Mouse (Mus musculus) forebrain, embryonic 14.5 days (tissue): ENCODE results near the gene Isg20. TPM values are rescaled to one million over a fixed set of nuclear protein-coding genes. Genes with fewer than 3 reads are reported as not detected.

Experiments used
- ATAC-seq: fragments of 200-750 bp; cut with Nextera tagmentation; 2 replicates; pipeline ENCODE4 v1.8.0; 2017; ENCODE audit warnings: mild to moderate bottlenecking, moderate library complexity
- DNase-seq: peaks from one replicate; pipeline ENCODE4 v3.0.0-alpha.2; 2015; ENCODE audit warnings: low spot score
- H3K27ac ChIP-seq: fragments of 300-500 bp; sonication (generic); 2 replicates; pipeline ENCODE4 v1.5.1; 2014; ENCODE audit warnings: low read depth, mild to moderate bottlenecking, control low read depth, low read length, moderate library complexity
- H3K27me3 ChIP-seq: fragments of 300-500 bp; sonication (generic); replicated peaks from 2 replicates; pipeline ENCODE4 v1.6.1; 2014; ENCODE audit warnings: low read length, control low read depth, mixed read lengths; ENCODE audit not compliant: control insufficient read depth, insufficient read depth
- H3K36me3 ChIP-seq: fragments of 300-500 bp; sonication (generic); 2 replicates; pipeline ENCODE4 v1.6.1; 2014; ENCODE audit warnings: low read length, control low read depth; ENCODE audit not compliant: control insufficient read depth, insufficient read depth
- H3K4me1 ChIP-seq: fragments of 300-500 bp; sonication (generic); 2 replicates; pipeline ENCODE4 v1.6.1; 2014; ENCODE audit warnings: antibody characterized with exemption, low read length, control low read depth; ENCODE audit not compliant: control insufficient read depth, insufficient read depth
- H3K4me2 ChIP-seq: fragments of 300-500 bp; sonication (generic); 2 replicates; pipeline ENCODE4 v1.6.1; 2014; ENCODE audit warnings: mild to moderate bottlenecking, control low read depth, low read length
- H3K4me3 ChIP-seq: fragments of 300-500 bp; sonication (generic); 2 replicates; pipeline ENCODE4 v1.5.1; 2014; ENCODE audit warnings: low read depth, low read length, control low read depth
- H3K9ac ChIP-seq: fragments of 300-500 bp; sonication (generic); 2 replicates; pipeline ENCODE4 v1.6.1; 2014; ENCODE audit warnings: mild to moderate bottlenecking, low read length, control low read depth, moderate library complexity
- H3K9me3 ChIP-seq: fragments of 300-500 bp; sonication (generic); replicated peaks from 2 replicates; pipeline ENCODE4 v1.6.1; 2016; ENCODE audit warnings: low read length, control low read depth, mixed read lengths; ENCODE audit not compliant: control insufficient read depth
- WGBS: fragments of 180-500 bp; shearing (Covaris S2); extraction: QIAGEN DNeasy Blood & Tissue Kit; methylation state at CpG from one replicate; pipeline ENCODE4 v1.1.7; 2014; 5-methylcytosine and 5-hydroxymethylcytosine counted together
- polyA plus RNA-seq: library from polyadenylated mRNA; unstranded; fragments of >200 nt; fragmentation: Nextera tagmentation; extraction: Ambion mirVana; gene quantifications from 2 replicates; pipeline ENCODE4 v1.2.1, GENCODE M21; 2014

Isg20 gene
- polyA plus RNA-seq, 1 experiment from 2014 or later: 0.65 TPM

DNA sequence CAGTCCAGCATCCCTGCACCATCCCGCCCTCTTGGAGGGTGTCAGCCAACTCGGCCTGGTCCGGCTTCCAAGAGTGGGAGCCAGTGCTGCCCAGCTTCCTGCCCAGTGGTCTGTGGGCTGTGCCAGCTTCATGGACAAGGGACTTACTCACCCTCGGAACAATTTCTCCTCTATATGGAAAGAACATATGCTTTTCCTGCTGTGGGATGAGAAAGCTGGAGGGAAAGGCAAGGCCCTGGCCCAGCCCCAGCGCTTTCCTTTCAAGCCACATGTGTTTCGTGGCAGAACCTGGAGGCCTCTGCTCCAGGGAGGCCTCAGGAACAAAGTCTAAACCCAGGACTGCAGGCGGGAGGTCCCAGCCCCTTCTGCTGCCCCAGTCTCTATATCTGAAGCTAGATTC, 12.5 kb downstream of the Isg20 start:
- no peaks in the 10 kb centered on the region for H3K9me3 ChIP-seq
- no peaks in the 10 kb centered on the region for H3K4me1 ChIP-seq
- H3K36me3 ChIP-seq: no peaks in the 10 kb centered on the region
- WGBS: 81% methylated on average over 7 of the region's 7 CpGs
- H3K4me3 ChIP-seq: no peak overlapping the region
- no peak overlapping the region for H3K9ac ChIP-seq
- no peak overlapping the region for H3K27ac ChIP-seq
- DNase-seq (no peak), ATAC-seq (no peak)
- no peak overlapping the region for H3K4me2 ChIP-seq
- no peaks in the 10 kb centered on the region for H3K27me3 ChIP-seq

DNA sequence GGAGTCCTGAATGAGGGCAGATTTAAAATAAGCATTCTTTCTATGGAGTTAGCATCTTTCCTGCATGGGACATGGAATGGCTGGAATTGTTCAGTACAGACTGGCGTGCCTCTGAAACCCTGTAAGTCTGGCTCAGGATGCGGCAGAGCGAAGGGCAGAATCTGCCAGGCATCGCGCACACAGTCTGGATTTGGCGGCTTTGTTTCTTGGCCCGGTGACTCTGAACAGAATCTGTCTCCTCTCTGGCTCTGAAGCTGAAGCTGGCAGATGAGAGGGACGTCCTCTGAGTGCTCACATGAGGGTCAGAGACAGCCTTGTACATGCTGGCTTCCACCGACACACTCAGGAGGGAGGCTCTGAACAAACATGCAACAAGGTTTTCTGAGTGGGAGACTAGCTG, 12.9 kb downstream of the Isg20 start:
- Histone ChIP-seq H3K9me3 (no peaks in the 10 kb centered on the region), H3K36me3 (no peaks in the 10 kb centered on the region), H3K4me1 (no peaks in the 10 kb centered on the region), H3K27ac (no peak overlapping the region), H3K4me3 (no peak overlapping the region), H3K4me2 (no peak overlapping the region), H3K9ac (no peak overlapping the region), H3K27me3 (no peaks in the 10 kb centered on the region)
- WGBS: 73% methylated on average over 9 of the region's 9 CpGs
- DNase-seq: no peak
- no peak for ATAC-seq

DNA sequence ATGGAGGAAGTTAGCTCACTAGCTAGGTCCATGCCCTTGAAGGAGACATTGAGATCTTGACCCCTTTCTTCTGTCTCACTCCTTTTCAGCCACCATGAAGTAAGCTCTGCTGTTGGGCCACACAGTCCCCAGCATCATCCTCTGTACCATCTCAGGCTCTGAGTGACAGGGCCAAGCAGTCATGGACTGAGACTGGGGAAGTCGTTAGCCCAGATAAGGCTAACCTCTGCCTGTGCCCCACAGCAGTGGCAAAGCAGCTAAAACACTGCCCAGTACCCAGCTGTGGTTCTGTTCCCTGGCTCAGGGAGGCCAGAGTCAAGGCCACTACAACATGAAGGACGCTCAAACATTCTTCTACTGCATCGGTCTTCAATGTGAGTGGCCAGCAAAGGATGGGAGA, 14.0 kb downstream of the Isg20 start:
- DNase-seq (no peak), ATAC-seq (no peak)
- H3K4me2 ChIP-seq: no peak overlapping the region
- no peaks in the 10 kb centered on the region for H3K4me1 ChIP-seq
- no peaks in the 10 kb centered on the region for H3K36me3 ChIP-seq
- WGBS: 82% methylated on average over 3 of the region's 3 CpGs
- no peak overlapping the region for H3K4me3 ChIP-seq
- no peak overlapping the region for H3K9ac ChIP-seq
- no peaks in the 10 kb centered on the region for H3K27me3 ChIP-seq
- no peaks in the 10 kb centered on the region for H3K9me3 ChIP-seq
- no peak overlapping the region for H3K27ac ChIP-seq

DNA sequence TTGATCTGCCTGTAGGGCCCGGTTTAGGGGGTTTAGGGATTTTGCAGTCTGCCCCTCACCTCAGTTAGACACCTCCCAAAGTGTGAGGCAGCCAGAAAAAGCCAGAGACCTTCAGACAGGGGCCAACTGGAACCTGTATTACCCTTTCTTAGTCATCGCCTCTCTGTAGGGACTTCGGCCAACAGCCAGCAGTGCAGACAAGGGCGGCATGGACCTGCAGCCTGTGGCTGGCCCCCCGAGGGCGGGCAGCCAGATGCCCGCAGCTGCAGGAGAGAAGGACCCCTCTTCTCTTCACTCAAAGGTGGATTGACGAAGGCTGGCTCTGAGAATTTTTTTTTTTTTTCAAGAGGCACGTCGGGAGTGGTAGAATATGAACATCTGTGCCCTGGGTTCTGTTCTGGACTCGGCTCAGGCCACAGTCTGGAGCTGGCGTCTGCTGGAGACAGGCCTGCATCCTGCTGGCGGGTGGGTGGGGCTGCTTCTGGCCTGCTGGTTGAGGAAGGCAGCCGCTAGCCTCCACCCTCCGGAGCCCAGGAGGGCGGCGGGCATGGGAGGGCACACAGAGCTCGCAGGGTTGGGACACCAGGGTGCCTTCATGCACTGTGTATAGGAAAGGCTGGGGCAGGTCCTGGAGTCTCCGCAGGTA, 25.9 kb downstream of the Isg20 start:
- Histone ChIP-seq H3K27ac (no peak overlapping the region), H3K36me3 (no peaks in the 10 kb centered on the region), H3K4me3 (no peak overlapping the region), H3K4me1 (no peaks in the 10 kb centered on the region), H3K9me3 (no peaks in the 10 kb centered on the region), H3K27me3 (no peaks in the 10 kb centered on the region), H3K9ac (no peak overlapping the region), H3K4me2 (no peak overlapping the region)
- ATAC-seq (no peak), DNase-seq (no peak)
- WGBS: 65% methylated on average over 19 of the region's 19 CpGs

DNA sequence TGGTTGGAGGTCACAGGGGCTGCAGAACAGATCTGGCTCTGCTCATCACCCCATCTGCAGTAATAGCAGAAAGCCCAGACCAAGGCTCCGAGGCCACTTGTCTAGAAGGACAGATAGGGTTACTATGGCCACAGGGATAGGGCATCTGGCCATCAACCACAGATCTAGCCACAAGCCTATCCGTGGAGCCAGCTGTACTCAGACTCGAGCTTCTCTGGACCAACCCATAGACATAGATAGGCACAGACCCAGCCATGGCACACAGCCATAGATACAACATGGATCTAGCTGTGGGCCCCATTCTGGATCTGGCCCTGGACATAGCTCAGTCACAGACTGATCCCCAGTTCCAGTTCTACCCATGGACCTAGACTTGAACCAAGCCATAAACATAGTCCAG, 27.7 kb downstream of the Isg20 start:
- 91% methylated on average over 3 of the region's 3 CpGs for WGBS
- Histone ChIP-seq H3K27me3 (no peaks in the 10 kb centered on the region), H3K27ac (no peak overlapping the region), H3K4me1 (no peaks in the 10 kb centered on the region), H3K36me3 (no peaks in the 10 kb centered on the region), H3K9me3 (no peaks in the 10 kb centered on the region), H3K9ac (no peak overlapping the region), H3K4me3 (no peak overlapping the region), H3K4me2 (no peak overlapping the region)
- DNase-seq (no peak), ATAC-seq (no peak)

DNA sequence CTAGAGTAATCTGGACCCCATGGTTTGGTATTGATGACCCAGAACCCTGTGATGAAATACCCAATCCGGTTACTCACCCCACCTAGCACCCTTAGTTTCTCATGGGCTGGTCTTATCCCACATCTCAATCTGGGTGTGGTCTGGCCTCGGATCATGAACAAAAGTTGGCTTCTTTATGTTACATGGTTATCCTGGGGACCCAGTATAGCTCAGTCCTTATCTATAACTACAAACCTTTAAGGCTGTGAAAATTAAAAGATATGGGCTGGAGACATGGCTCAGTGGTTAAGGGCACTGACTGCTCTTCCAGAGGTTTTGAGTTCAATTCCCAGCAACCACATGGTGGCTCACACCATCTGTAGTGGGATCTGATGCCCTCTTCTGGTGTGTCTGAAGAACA, 29.3 kb downstream of the Isg20 start:
- DNase-seq (no peak), ATAC-seq (no peak)
- Histone ChIP-seq H3K36me3 (no peaks in the 10 kb centered on the region), H3K4me2 (no peak overlapping the region), H3K4me1 (no peaks in the 10 kb centered on the region), H3K27ac (no peak overlapping the region), H3K9ac (no peak overlapping the region), H3K4me3 (no peak overlapping the region), H3K27me3 (no peaks in the 10 kb centered on the region), H3K9me3 (no peaks in the 10 kb centered on the region)
- WGBS: 94% methylated on average over 2 of the region's 2 CpGs

DNA sequence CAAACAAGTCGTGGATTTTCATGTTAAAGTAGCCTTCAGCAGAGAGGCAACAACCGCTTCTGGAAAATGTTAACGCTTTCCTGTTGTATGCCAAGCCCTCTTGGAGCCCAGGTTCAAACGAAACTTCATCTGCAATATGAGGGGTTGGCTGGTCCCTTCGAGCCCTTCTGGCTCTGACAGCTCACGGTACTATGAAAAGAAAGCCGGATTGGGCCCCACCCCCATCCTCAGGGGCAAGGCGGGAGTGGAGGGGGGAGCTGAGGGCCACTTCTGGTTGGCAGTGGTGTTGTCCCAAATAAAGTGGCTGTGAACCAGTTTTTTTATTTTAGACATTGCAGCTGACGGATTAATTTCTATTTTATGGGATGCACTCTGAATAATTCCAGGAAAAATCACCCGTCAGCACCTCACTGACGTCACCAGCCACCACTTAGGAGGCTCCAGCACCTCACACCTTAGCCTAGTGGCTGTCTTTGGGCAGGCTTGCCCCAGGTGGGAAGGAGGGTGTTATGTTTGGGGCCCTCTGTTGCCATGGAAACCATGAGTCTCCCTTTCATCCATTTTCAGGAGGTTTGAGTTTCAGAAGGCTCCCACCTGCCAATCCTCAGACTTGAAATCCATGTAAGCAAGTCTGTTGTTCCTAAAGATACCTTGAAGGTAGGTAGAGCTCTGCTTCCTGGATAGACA, 40.8 kb downstream of the Isg20 start:
- no peaks in the 10 kb centered on the region for H3K27me3 ChIP-seq
- WGBS: 33% methylated on average over 11 of the region's 11 CpGs
- no peak overlapping the region for H3K9ac ChIP-seq
- no peaks in the 10 kb centered on the region for H3K36me3 ChIP-seq
- H3K9me3 ChIP-seq: no peaks in the 10 kb centered on the region
- no peaks in the 10 kb centered on the region for H3K4me1 ChIP-seq
- no peak overlapping the region for H3K4me3 ChIP-seq
- DNase-seq (peak; percentile 22), ATAC-seq (no peak)
- no peak overlapping the region for H3K4me2 ChIP-seq
- no peak overlapping the region for H3K27ac ChIP-seq

DNA sequence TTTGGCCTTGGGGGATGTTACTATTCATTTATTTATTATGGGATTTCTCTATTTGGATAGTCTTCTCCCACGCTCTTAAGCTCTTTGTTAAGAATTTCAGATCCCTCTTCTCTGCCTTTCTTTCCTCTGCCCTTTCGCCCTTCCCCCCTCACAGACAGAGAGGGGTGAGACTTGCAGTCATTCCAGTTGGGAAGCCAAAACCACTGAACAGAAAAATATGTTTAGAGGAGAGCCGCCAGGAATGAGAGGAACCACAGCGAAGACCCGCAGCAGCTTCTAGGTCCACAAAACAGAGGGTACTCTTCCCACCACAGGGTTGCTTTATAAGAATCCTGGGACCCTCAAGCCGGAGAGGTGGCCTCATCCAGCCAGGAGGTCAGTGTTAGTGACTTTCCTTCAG, 41.4 kb downstream of the Isg20 start:
- ATAC-seq (no peak), DNase-seq (no peak)
- Histone ChIP-seq H3K9me3 (no peaks in the 10 kb centered on the region), H3K36me3 (no peaks in the 10 kb centered on the region), H3K4me3 (no peak overlapping the region), H3K4me1 (no peaks in the 10 kb centered on the region), H3K4me2 (no peak overlapping the region), H3K9ac (no peak overlapping the region), H3K27me3 (no peaks in the 10 kb centered on the region), H3K27ac (no peak overlapping the region)
- 79% methylated on average over 6 of the region's 6 CpGs for WGBS

DNA sequence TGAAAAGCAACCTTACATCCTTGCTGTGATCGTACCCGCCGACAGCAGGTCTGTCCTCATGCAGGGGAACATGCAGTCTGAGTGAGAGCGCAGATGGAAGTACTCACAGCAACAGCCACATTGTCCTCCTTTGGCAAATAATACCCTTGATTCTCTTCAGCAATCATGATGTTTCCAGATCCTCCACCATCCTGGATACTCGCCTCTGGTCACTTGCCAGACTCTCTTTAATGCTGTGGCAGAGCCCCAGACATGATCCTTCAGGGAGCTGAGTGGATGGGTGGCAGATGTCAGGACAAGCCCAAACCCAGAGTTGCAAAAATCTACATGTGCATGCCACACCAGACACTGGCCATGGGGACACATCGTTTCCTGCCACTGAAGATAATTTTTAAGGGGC, 41.9 kb downstream of the Isg20 start:
- H3K4me1 ChIP-seq: no peaks in the 10 kb centered on the region
- 90% methylated on average over 6 of the region's 6 CpGs for WGBS
- ATAC-seq: no peak
- DNase-seq: peak; percentile 2
- no peak overlapping the region for H3K4me3 ChIP-seq
- H3K9me3 ChIP-seq: no peaks in the 10 kb centered on the region
- H3K36me3 ChIP-seq: no peaks in the 10 kb centered on the region
- no peak overlapping the region for H3K27ac ChIP-seq
- no peak overlapping the region for H3K9ac ChIP-seq
- no peaks in the 10 kb centered on the region for H3K27me3 ChIP-seq
- H3K4me2 ChIP-seq: no peak overlapping the region
